Mouse (Mus musculus): ENCODE measurements at regions not wholly inside any gene's neighbourhood (a gene's known extent, or its start where the extent isn't known, plus 50 kb on each side); places are given as distances from the start of the nearest gene placed in this dataset.

- no peak overlapping the region for H3K27ac ChIP-seq (ENCODE audit: low read depth, low read length)
- DNase-seq (ENCODE audit: low spot score): peak; percentile 66
- TF ChIP-seq CTCF (IDR thresholded peaks at IDR 0.05): no peak
Measured at GRCm38 (mm10) chr16:39286797-39287565, 394.5 kb downstream of the Igsf11 start.

GRCm38 (mm10) chr16:39298856-39299255 is 406.4 kb downstream of the Igsf11 start:
- no peak overlapping the region for H3K4me3 ChIP-seq (ENCODE audit: low read depth, low read length)
- no peak overlapping the region for H3K27ac ChIP-seq (ENCODE audit: low read depth, low read length)
- H3K9me3 ChIP-seq (ENCODE audit: low read length): no peaks in the 10 kb centered on the region
- TF ChIP-seq CTCF (IDR thresholded peaks at IDR 0.05): no peak
- H3K36me3 ChIP-seq (ENCODE audit: insufficient read depth, low read length): no peaks in the 10 kb centered on the region
- ATAC-seq (ENCODE audit: low FRiP score) (no peak), DNase-seq (ENCODE audit: low spot score) (peak; percentile 24)
- peaks cover 12% of the 10 kb centered on the region for H3K4me1 ChIP-seq (ENCODE audit: insufficient read depth, low read length)
- 51% methylated on average over 3 of the region's 3 CpGs for WGBS
- no peaks in the 10 kb centered on the region for H3K27me3 ChIP-seq (ENCODE audit: insufficient read depth, low read length)
- no peak overlapping the region for H3K4me2 ChIP-seq (ENCODE audit: low read depth, low read length, poor library complexity, severe bottlenecking)
- no peak overlapping the region for H3K9ac ChIP-seq (replicated peaks; ENCODE audit: low read length, poor library complexity, severe bottlenecking)

More at GRCm38 (mm10) chr16:39286797-39287565, 394.5 kb downstream of the Igsf11 start:
- 27% methylated on average over 8 of the region's 8 CpGs for WGBS
- H3K9me3 ChIP-seq (ENCODE audit: low read length): no peaks in the 10 kb centered on the region
- no peaks in the 10 kb centered on the region for H3K36me3 ChIP-seq (ENCODE audit: insufficient read depth, low read length)
- H3K4me1 ChIP-seq (ENCODE audit: insufficient read depth, low read length): no peaks in the 10 kb centered on the region
- no peak overlapping the region for H3K4me3 ChIP-seq (ENCODE audit: low read depth, low read length)
- H3K27me3 ChIP-seq (ENCODE audit: insufficient read depth, low read length): no peaks in the 10 kb centered on the region
- ATAC-seq (ENCODE audit: low FRiP score): no peak
- no peak overlapping the region for H3K4me2 ChIP-seq (ENCODE audit: low read depth, low read length, poor library complexity, severe bottlenecking)
- H3K9ac ChIP-seq (replicated peaks; ENCODE audit: low read length, poor library complexity, severe bottlenecking): no peak overlapping the region

GRCm38 (mm10) chr16:39302902-39303361 is 410.5 kb downstream of the Igsf11 start:
- no peak for TF ChIP-seq CTCF (IDR thresholded peaks at IDR 0.05)
- Histone ChIP-seq H3K9ac (replicated peaks; ENCODE audit: low read length, poor library complexity, severe bottlenecking) (no peak overlapping the region), H3K9me3 (ENCODE audit: low read length) (no peaks in the 10 kb centered on the region), H3K27me3 (ENCODE audit: insufficient read depth, low read length) (no peaks in the 10 kb centered on the region), H3K4me3 (ENCODE audit: low read depth, low read length) (no peak overlapping the region), H3K4me1 (ENCODE audit: insufficient read depth, low read length) (peaks cover 12% of the 10 kb centered on the region), H3K36me3 (ENCODE audit: insufficient read depth, low read length) (no peaks in the 10 kb centered on the region), H3K27ac (ENCODE audit: low read depth, low read length) (peak overlapping the region; percentile 74), H3K4me2 (ENCODE audit: low read depth, low read length, poor library complexity, severe bottlenecking) (0 out of 2 replicates have a peak overlapping the region, but pooled peaks have one; percentile 16)
- DNase-seq (ENCODE audit: low spot score) (peak; percentile 89), ATAC-seq (ENCODE audit: low FRiP score) (peak; percentile 97)
- 9% methylated on average over 1 of the region's 1 CpGs for WGBS

- H3K4me3 ChIP-seq (ENCODE audit: low read depth, low read length): no peak overlapping the region
- H3K4me1 ChIP-seq (ENCODE audit: insufficient read depth, low read length): peaks cover 12% of the 10 kb centered on the region
- DNase-seq (ENCODE audit: low spot score): peak; percentile 21
- H3K27me3 ChIP-seq (ENCODE audit: insufficient read depth, low read length): no peaks in the 10 kb centered on the region
- 15% methylated on average over 7 of the region's 7 CpGs for WGBS
- H3K27ac ChIP-seq (ENCODE audit: low read depth, low read length): peak overlapping the region; percentile 44
- peak; percentile 41; the same call in 1 of the 2 replicates for ATAC-seq (ENCODE audit: low FRiP score)
- no peak overlapping the region for H3K9ac ChIP-seq (replicated peaks; ENCODE audit: low read length, poor library complexity, severe bottlenecking)
- H3K4me2 ChIP-seq (ENCODE audit: low read depth, low read length, poor library complexity, severe bottlenecking): no peak overlapping the region
- H3K36me3 ChIP-seq (ENCODE audit: insufficient read depth, low read length): no peaks in the 10 kb centered on the region
- no peaks in the 10 kb centered on the region for H3K9me3 ChIP-seq (ENCODE audit: low read length)
- no peak for TF ChIP-seq CTCF (IDR thresholded peaks at IDR 0.05)
Measured at GRCm38 (mm10) chr16:39303371-39303770, 410.9 kb downstream of the Igsf11 start.

GRCm38 (mm10) chr16:39307951-39308350 is 415.5 kb downstream of the Igsf11 start:
- 64% methylated on average over 5 of the region's 5 CpGs for WGBS
- no peak for DNase-seq (ENCODE audit: low spot score)
- Histone ChIP-seq H3K36me3 (ENCODE audit: insufficient read depth, low read length) (no peaks in the 10 kb centered on the region), H3K9ac (replicated peaks; ENCODE audit: low read length, poor library complexity, severe bottlenecking) (no peak overlapping the region), H3K4me2 (ENCODE audit: low read depth, low read length, poor library complexity, severe bottlenecking) (no peak overlapping the region), H3K4me1 (ENCODE audit: insufficient read depth, low read length) (peaks cover under 1% of the 10 kb centered on the region; the same call in 1 of the 2 replicates), H3K9me3 (ENCODE audit: low read length) (no peaks in the 10 kb centered on the region), H3K4me3 (ENCODE audit: low read depth, low read length) (no peak overlapping the region), H3K27ac (ENCODE audit: low read depth, low read length) (no peak overlapping the region), H3K27me3 (ENCODE audit: insufficient read depth, low read length) (no peaks in the 10 kb centered on the region)
- no peak for TF ChIP-seq CTCF (IDR thresholded peaks at IDR 0.05)
- ATAC-seq (ENCODE audit: low FRiP score): no peak
